Comparison of ENCODE assay signal across 12 mouse cellular contexts in the genomic region with DNA sequence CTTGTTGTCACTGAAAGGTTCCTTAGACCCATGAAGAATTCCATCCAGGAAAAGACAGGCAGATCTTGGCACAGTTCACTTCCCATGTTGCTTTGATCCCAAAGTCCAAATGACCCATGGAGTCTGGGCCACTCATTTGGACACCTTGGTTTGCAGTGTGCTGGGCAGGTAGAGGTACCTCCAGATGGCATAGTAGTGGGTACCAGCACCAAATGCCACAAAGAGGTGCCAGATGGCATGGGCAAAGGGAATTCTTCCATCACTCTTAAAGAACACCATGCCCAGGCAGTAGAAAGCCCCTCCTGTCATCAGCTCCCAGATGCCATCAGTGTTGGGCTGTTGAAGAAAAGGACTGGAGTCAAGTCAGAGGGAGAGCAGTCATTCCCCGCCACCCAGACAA.
"Had no signal": no experiment of that assay in that cellular context is flagged by ENCODE, and none has a peak within 500 bp of the region (broad histone marks: within the 10 kb centered on the region; RNA-seq: fewer than 3 reads in every experiment).

No protein-coding gene starts in this region.

- DNase-seq: cerebellum, adult 9-10 months; cerebellum, adult 9-11 months; embryo, embryonic 11 days; forebrain, postnatal 0 days; gastrocnemius, adult 2 months; gastrocnemius, postnatal 10 days; gastrocnemius, postnatal 14 days; gastrocnemius, postnatal 25 days; gastrocnemius, postnatal 36 days; heart, adult 11 months; heart, adult 18-20 months; heart, adult 2 months had no signal
